Mouse (Mus musculus) embryonic facial prominence, embryonic 10.5 days (tissue): ENCODE data around the gene Myl6. TPM values are rescaled to one million over a fixed set of nuclear protein-coding genes. Genes with fewer than 3 reads are reported as not detected.
"Not testable (repeated sequence)": the region's sequence is repeated elsewhere in the genome, so short reads cannot be mapped to it uniquely, and the experiment has no call there.

Source experiments
- DNase-seq: peaks from one replicate; pipeline ENCODE4 v3.0.0-alpha.2; 2017; ENCODE audit warnings: low spot score
- H3K27ac ChIP-seq: fragments of 300-500 bp; sonication (generic); replicated peaks from 2 replicates; pipeline ENCODE4 v1.5.1; 2016; ENCODE audit warnings: mild to moderate bottlenecking
- H3K27me3 ChIP-seq: fragments of 300-500 bp; sonication (generic); replicated peaks from 2 replicates; pipeline ENCODE4 v1.6.1; 2016; ENCODE audit warnings: low read depth, mild to moderate bottlenecking; ENCODE audit not compliant: poor library complexity, severe bottlenecking
- H3K36me3 ChIP-seq: fragments of 300-500 bp; sonication (generic); replicated peaks from 2 replicates; pipeline ENCODE4 v1.6.1; 2016; ENCODE audit warnings: mild to moderate bottlenecking, moderate library complexity
- H3K4me1 ChIP-seq: fragments of 300-500 bp; sonication (generic); 2 replicates; pipeline ENCODE4 v1.6.1; 2016
- H3K4me3 ChIP-seq: fragments of 300-500 bp; sonication (generic); 2 replicates; pipeline ENCODE4 v1.5.1; 2016; ENCODE audit warnings: mild to moderate bottlenecking, moderate library complexity
- H3K9me3 ChIP-seq: fragments of 300-500 bp; sonication (generic); 2 replicates; pipeline ENCODE4 v1.6.1; 2016; ENCODE audit warnings: mild to moderate bottlenecking
- WGBS: fragments of 180-500 bp; shearing (Covaris S2); methylation state at CpG from one replicate; pipeline ENCODE4 v1.1.7; 2016; 5-methylcytosine and 5-hydroxymethylcytosine counted together
- polyA plus RNA-seq: library from polyadenylated mRNA; unstranded; fragments of >200 nt; fragmentation: Nextera tagmentation; extraction: Ambion mirVana; gene quantifications from 2 replicates; pipeline ENCODE4 v1.2.1, GENCODE M21; 2016

The Myl6 gene
- polyA plus RNA-seq, 1 experiment from 2014 or later: 768 TPM

DNA sequence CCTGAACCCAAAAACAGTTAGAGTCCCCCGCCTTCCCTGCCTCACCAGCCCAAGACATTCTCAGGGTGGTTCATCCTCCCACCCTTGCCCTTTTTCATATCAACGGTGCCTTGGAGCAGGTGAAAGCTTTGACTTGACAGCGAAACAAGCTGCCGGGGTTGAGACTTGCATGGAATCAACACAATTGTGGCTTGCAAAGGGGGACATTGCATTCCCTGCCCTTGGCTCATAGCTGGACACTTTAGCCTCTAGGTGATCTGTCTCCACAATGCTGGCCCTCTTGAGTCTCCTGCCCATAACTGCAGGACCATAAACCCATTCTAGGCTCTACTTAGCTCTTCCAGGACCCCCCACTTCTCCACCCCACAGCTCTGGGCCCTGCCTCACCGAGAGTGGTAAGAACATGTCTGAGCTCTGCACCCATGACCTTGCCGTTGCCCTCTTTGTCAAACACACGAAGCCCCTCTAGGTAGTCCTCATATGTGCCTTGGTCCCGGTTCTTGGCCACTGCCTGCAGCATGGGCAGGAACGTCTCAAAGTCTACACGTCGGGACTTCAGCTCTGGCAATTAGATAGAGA, 811 bp upstream of the Myl6 start:
- peak overlapping the region; percentile 93 for H3K27ac ChIP-seq
- no peaks in the 10 kb centered on the region for H3K9me3 ChIP-seq
- DNase-seq: no peak
- peaks cover 68% of the 10 kb centered on the region for H3K4me1 ChIP-seq
- WGBS: 59% methylated on average over 11 of the region's 11 CpGs
- peak overlapping the region; percentile 88 for H3K4me3 ChIP-seq
- H3K27me3 ChIP-seq: peaks cover 14% of the 10 kb centered on the region
- H3K36me3 ChIP-seq: peaks cover 28% of the 10 kb centered on the region

DNA sequence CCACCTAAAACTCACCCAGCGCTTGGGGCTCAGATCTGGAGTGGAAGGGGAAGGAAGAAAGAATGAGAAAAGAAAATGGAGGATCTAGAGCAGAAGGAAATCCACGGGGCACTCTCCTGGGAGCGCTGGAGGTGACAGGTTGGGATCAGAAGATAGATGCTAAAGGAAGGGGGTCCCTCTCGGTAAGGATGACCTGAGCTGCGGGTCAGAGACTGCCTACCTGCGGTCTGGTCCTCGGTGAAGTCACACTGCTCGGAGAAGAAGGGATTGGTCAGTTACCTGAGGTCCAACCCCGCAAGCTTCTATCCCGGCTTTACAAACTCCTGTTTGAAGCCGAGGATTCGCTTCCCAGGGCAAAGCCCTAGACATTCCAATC, 638 bp downstream of the Myl6 start:
- Histone ChIP-seq H3K4me3 (peak overlapping the region; percentile 88), H3K9me3 (no peaks in the 10 kb centered on the region), H3K36me3 (peaks cover 42% of the 10 kb centered on the region), H3K4me1 (peaks cover 57% of the 10 kb centered on the region), H3K27me3 (peaks cover 14% of the 10 kb centered on the region), H3K27ac (peak overlapping the region; percentile 93)
- whole genome bisulfite sequencing: under 1% methylated on average over 12 of the region's 12 CpGs
- DNase-seq: no peak

DNA sequence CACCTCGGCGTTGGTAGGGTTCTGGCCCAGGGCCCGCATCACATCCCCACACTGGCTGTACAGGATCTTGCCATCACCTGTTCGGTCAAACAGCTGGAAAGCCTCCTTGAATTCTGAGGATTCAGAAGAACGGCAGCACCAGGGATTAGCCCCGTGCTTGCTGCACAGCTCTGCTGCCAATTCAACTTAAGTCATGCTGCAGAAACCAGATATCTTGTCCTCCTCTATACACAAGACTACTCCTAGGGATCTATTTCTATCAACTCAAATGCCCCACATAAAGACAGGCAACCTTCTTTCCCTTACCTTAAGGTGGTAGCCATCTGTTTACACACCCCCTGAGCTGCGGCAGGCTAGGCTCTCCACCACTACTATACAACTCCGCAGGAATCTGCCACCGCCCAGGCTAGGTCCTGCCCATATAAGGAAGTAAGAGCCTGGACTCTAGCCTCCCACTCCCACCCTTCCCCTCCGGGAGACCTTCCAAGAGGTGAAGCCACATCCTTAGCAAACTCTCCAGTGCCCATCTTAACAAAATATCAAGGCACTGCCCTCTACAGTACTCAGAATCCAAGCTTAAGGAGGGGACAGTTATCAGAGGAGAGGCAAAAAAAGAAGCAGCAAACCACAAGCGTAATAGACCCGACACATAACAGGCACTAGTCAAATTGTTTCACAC, 1.2 kb downstream of the Myl6 start:
- Histone ChIP-seq H3K4me1 (peaks cover 53% of the 10 kb centered on the region), H3K27ac (peak overlapping the region; percentile 93), H3K4me3 (peak overlapping the region; percentile 88), H3K27me3 (peaks cover 14% of the 10 kb centered on the region), H3K9me3 (no peaks in the 10 kb centered on the region), H3K36me3 (peaks cover 48% of the 10 kb centered on the region)
- DNase-seq: peak; percentile 72
- WGBS: 35% methylated on average over 12 of the region's 12 CpGs

DNA sequence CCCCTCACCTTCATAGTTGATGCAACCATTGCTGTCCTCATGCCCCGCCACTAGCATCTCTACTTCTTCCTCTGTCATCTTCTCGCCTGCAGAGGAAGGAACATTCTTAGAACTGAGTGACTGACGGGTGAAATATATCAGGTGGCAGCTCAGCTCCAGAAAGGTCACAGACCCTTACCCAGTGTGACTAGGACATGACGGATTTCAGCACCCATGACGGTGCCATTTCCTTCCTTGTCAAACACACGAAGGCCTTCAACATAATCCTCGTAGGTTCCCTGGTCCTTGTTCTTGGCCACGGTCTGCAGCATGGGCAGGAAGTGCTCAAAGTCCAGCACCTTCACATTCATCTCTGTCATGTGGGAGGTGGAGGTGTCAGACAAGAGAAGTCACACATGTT, 1.9 kb downstream of the Myl6 start:
- not testable (repeated sequence) for H3K9me3 ChIP-seq, DNase-seq
- H3K4me3 ChIP-seq: peak overlapping the region; percentile 88
- 76% methylated on average over 8 of the region's 8 CpGs for WGBS
- peaks cover 46% of the 10 kb centered on the region for H3K4me1 ChIP-seq
- peak overlapping the region; percentile 93; the same call in 1 of the 2 replicates for H3K27ac ChIP-seq
- H3K36me3 ChIP-seq: peaks cover 55% of the 10 kb centered on the region
- H3K27me3 ChIP-seq: peaks cover 10% of the 10 kb centered on the region

DNA sequence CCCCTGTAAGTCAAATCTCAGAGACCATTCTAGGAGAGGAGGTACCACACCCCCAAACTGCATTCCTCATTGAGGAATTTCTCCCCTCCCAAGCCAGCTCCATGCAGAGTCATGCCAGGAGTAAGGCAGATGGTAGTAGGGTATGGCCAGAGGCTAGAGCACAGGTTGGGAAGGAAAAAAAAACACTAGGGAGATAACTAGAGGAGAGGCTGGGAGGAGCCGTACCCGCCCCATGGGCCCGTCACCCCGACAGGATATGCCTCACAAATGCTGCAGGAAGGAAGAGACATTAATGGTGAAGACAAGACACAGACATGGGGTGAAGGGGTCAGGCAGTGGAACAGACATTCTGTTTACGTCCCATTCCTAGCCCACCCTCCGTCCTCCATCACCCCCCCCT, 2.5 kb downstream of the Myl6 start:
- Histone ChIP-seq H3K36me3 (peaks cover 60% of the 10 kb centered on the region), H3K4me3 (peak overlapping the region; percentile 88), H3K27me3 (peaks cover 5% of the 10 kb centered on the region), H3K27ac (0 out of 2 replicates have a peak overlapping the region, but pooled peaks have one; percentile 0), H3K9me3 (no peaks in the 10 kb centered on the region), H3K4me1 (peaks cover 40% of the 10 kb centered on the region)
- DNase-seq: no peak
- WGBS: 73% methylated on average over 6 of the region's 6 CpGs

DNA sequence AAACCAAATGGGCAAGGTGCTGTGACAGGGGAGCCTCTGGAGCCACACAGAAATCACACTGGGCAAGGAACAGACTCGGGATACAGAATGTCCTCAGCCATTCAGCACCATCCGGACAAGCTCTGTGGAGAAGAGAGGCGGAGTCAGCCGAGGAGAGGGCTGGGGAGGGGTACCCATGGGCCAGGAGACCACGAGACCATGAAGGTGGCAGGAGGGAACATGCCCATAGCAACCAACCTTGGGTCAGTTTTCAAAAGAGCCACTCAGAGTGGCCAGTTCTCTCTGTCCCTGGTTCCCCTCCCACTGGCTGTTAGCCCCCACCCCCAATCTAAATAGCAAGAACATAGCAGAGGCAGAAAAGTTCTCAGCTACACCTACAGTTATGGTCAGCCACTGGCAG, 3.0 kb downstream of the Myl6 start:
- 73% methylated on average over 5 of the region's 5 CpGs for WGBS
- H3K4me3 ChIP-seq: peak overlapping the region; percentile 88

DNA sequence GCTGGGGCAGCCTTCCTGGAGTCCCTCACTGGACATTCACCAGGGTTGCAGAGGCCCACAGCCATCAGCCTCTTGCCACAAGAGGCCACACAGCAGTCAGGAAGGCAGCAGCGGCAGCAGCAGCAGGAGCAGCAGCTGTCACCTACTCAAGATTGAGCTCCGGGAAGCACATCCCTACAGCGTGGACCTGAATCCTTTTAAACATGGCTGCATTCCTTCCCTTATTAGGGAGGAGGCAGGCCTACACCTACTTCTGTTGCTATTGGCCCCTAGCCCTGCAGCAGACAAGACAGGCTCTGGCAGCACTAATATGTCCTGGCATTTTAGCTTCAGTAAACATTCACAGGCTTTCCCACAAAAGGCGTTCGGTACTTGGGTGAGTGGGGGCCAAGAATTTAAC, 3.7 kb downstream of the Myl6 start:
- Histone ChIP-seq H3K27ac (no peak overlapping the region; the same call in 1 of the 2 replicates), H3K27me3 (no peaks in the 10 kb centered on the region), H3K4me1 (peaks cover 32% of the 10 kb centered on the region), H3K9me3 (no peaks in the 10 kb centered on the region), H3K4me3 (peak overlapping the region; percentile 11; the same call in 1 of the 2 replicates), H3K36me3 (peaks cover 73% of the 10 kb centered on the region)
- 78% methylated on average over 5 of the region's 5 CpGs for WGBS
- DNase-seq: no peak

More for the DNA sequence above, 3.0 kb downstream of the Myl6 start:
- no peak overlapping the region for H3K27ac ChIP-seq
- no peaks in the 10 kb centered on the region for H3K9me3 ChIP-seq
- no peaks in the 10 kb centered on the region for H3K27me3 ChIP-seq
- no peak for DNase-seq
- peaks cover 34% of the 10 kb centered on the region for H3K4me1 ChIP-seq
- H3K36me3 ChIP-seq: peaks cover 66% of the 10 kb centered on the region

DNA sequence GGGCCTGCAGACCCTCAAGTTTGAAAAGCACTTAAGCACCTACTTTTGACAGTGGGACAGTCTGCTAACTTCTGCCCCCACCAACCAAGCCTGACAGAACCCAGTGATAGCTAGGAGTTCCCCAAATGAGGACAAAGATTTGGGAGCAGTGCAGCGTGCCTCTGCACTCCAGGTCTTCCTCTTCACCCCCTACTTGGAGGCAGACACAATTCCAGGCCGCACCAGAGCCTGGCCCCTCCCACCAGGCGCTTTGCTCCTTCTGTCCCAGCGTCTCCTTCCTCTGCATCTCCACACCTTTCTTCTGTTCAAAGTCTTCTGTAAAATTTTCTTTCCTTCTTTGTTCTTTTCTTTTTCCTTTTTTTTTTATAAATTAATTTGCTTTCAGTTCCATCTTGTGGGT, 4.2 kb downstream of the Myl6 start:
- Histone ChIP-seq H3K27ac (no peak overlapping the region), H3K4me1 (peaks cover 28% of the 10 kb centered on the region), H3K9me3 (no peaks in the 10 kb centered on the region), H3K4me3 (peak overlapping the region; percentile 11; the same call in 1 of the 2 replicates), H3K36me3 (peaks cover 76% of the 10 kb centered on the region), H3K27me3 (no peaks in the 10 kb centered on the region)
- no peak for DNase-seq
- 69% methylated on average over 4 of the region's 4 CpGs for WGBS

DNA sequence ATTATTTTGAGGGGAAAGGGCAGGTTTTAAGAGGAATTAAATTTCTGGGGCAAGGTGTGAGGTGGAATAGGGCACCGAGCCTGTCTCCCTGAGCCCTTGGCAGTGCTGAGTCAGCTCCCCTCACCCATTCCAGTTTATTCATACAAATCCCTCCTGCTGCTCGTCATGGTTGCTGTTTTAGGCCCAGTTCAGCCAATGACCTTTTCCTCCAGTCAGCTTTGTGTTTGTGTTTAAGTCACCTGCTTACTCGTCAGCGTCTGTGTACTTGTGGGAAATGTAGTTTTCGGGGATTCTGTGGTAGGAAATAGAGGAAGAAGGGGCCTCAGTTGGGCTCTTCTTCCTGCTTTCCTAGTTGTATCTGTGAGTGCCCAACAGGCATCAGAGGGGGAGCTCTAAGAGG, 4.6 kb downstream of the Myl6 start:
- Histone ChIP-seq H3K36me3 (peaks cover 81% of the 10 kb centered on the region), H3K27ac (no peak overlapping the region), H3K4me3 (no peak overlapping the region), H3K27me3 (no peaks in the 10 kb centered on the region), H3K9me3 (no peaks in the 10 kb centered on the region), H3K4me1 (peaks cover 24% of the 10 kb centered on the region)
- DNase-seq: no peak
- WGBS: 75% methylated on average over 5 of the region's 5 CpGs

DNA sequence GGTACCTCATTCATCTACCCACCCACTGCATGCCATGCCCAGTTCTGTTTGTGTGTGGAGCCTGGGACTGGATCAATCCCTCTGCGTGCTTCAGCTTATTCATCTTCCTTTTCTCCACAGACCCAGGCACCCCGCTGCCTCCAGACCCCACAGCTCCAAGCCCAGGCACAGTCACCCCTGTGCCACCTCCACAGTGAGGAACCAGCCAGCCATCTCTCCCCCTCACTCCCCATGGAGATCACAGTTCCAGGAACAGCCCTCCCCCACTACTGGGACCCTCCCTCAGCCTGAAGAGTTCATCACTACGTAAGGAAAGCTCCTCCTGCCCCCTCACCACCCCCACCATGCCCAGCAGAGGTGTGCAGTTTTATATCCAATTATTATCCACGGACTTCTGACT, 5.2 kb downstream of the Myl6 start:
- Histone ChIP-seq H3K27me3 (no peaks in the 10 kb centered on the region), H3K36me3 (peaks cover 87% of the 10 kb centered on the region), H3K27ac (no peak overlapping the region), H3K4me3 (peak overlapping the region; percentile 4; the same call in 1 of the 2 replicates), H3K9me3 (no peaks in the 10 kb centered on the region), H3K4me1 (peaks cover 21% of the 10 kb centered on the region)
- DNase-seq: no peak
- 87% methylated on average over 4 of the region's 4 CpGs for WGBS

DNA sequence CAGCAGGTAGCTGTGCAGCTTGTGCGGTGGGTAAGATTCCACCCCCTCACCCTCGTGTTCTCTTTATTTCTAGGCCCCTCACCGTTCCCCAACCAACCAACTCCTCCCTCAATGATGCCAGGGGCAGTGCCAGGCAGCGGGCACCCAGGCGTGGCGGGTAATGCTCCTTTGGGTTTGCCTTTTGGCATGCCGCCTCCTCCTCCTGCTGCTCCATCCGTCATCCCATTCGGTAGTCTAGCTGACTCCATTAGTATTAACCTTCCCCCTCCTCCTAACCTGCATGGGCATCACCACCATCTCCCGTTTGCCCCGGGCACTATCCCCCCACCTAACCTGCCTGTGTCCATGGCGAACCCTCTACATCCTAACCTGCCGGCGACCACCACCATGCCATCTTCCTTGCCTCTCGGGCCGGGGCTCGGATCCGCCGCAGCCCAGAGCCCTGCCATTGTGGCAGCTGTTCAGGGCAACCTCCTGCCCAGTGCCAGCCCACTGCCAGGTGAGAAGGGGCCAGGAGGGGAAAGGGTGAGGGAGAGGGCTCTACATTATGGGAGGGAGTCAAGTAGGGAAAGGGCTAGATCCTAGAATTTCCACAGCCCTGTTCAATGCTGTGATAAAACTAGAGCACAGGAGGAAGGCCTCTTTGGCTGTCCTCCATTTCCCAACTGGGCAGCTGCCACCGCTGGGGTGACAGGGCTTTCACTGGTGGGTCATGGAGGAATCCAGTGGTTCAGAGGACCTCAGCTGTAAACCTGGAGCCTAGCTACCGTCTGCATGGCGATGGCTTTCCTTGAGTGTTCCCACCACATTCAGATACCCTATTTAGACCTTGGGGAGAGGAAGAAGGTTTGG, 5.9 kb downstream of the Myl6 start:
- peaks cover 21% of the 10 kb centered on the region for H3K4me1 ChIP-seq
- H3K36me3 ChIP-seq: peaks cover 93% of the 10 kb centered on the region
- no peak for DNase-seq
- WGBS: 95% methylated on average over 22 of the region's 22 CpGs
- no peak overlapping the region for H3K4me3 ChIP-seq
- no peak overlapping the region for H3K27ac ChIP-seq
- no peaks in the 10 kb centered on the region for H3K9me3 ChIP-seq
- H3K27me3 ChIP-seq: no peaks in the 10 kb centered on the region

DNA sequence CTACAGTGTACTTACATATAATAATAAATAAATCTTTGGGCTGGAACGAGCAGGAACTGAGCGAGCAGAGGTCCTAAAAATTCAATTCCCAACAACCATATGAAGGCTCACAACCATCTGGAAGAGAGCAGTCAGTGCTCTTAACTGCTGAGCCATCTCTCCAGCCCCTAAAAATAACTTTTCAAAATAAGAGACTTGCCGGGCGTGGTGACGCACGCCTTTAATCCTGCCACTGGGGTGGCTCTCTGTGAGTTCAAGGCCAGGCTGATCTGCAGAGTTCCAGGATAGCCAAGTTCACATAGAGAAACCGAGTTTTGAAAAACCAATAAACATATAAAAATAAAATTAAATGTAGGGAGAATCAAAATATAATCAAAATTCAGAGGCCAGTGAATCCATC, 7.6 kb downstream of the Myl6 start:
- Histone ChIP-seq H3K4me3 (no peak overlapping the region), H3K27me3 (no peaks in the 10 kb centered on the region), H3K27ac (no peak overlapping the region), H3K36me3 (peaks cover 99% of the 10 kb centered on the region), H3K4me1 (peaks cover 5% of the 10 kb centered on the region), H3K9me3 (no peaks in the 10 kb centered on the region)
- DNase-seq: no peak
- 92% methylated on average over 7 of the region's 7 CpGs for WGBS
